30 mouse cellular contexts compared by ENCODE assay signal in the genomic region with DNA sequence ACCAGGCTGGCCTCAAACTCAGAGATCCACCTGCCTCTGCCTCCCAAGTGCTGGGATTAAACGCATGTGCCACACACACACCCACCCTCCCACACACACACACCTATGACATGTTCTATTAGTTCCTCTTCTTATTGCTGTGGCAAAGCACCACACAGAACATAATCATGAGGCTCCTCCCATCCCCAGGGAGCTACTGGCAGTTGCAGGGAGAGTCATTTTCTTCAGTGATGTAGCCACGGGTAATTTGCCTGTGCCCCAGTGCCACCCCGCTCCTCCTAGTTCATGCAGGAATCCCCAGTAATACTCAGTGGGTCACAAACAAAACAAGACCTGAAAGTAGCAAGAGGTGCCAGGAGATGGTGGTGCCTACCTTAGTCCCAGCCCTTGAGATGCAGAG. TPM values are rescaled to one million over a fixed set of nuclear protein-coding genes. Genes with fewer than 3 reads are reported as not detected.
DNase-seq lines count a peak whose midpoint lies in the region; ATAC-seq and TF ChIP-seq lines count a peak whose summit lies in the region.
"Had no signal": no experiment of that assay in that cellular context is flagged by ENCODE, and none has a peak within 500 bp of the region (broad histone marks: within the 10 kb centered on the region; RNA-seq: fewer than 3 reads in every experiment).

No protein-coding gene starts in this region.

- DNase-seq in heart, adult 11 months: peak; percentile 77
- no peak for DNase-seq in heart, adult 2 months
- DNase-seq in spleen, postnatal 36 days (ENCODE audit: low spot score in 2 of 2): peak; percentile 45 to 47
- no peak for DNase-seq in spleen, adult 18-20 months
- peak; percentile 56 for DNase-seq in CH12.LX (ENCODE audit: extremely low read depth)
- peak; percentile 60 for DNase-seq in splenic B cell, adult 2 months (ENCODE audit: low read depth, low spot score)
- DNase-seq in stomach, postnatal 0 days (ENCODE audit: low spot score): no peak
- DNase-seq: adrenal gland, adult 2 months; adrenal gland, postnatal 10 days; adrenal gland, postnatal 25 days; cerebellum, adult 11 months; cerebellum, adult 2 months; cerebellum, adult 9-10 months; cerebellum, postnatal 10 days; cerebellum, postnatal 25 days; forebrain, postnatal 0 days had no signal

- H3K9me3 ChIP-seq in CH12.LX (replicated peaks; ENCODE audit: low read length): peaks cover 28% of the 10 kb centered on the region
- H3K9me3 ChIP-seq in stomach, postnatal 0 days (ENCODE audit: control insufficient read depth, low read length): no peaks in the 10 kb centered on the region
- H3K9me3 ChIP-seq: embryonic facial prominence, embryonic 10.5 days; embryonic facial prominence, embryonic 12.5 days; forebrain, embryonic 13.5 days; forebrain, embryonic 15.5 days had no signal

- ATAC-seq in stomach, postnatal 0 days (ENCODE audit: low FRiP score, low TSS enrichment): no peak
- no peak for ATAC-seq in megakaryocyte-erythroid progenitor cell, adult 5-6 weeks (replicated peaks; ENCODE audit: low FRiP score, low TSS enrichment, poor library complexity, severe bottlenecking)
- ATAC-seq: activated CD4-positive, CD25-positive, alpha-beta regulatory T cell, adult 4 months; CD4-positive, CD25-positive, alpha-beta regulatory T cell, adult 4 months; forebrain, embryonic 13.5 days; forebrain, embryonic 15.5 days; forebrain, postnatal 0 days; Patski had no signal

- no peaks in the 10 kb centered on the region for H3K27me3 ChIP-seq in heart, adult 2 months (ENCODE audit: control insufficient read depth, insufficient read depth, low read length)
- peaks cover 19% of the 10 kb centered on the region for H3K27me3 ChIP-seq in CH12.LX (replicated peaks)
- no peaks in the 10 kb centered on the region for H3K27me3 ChIP-seq in splenic B cell, adult 2 months (ENCODE audit: control insufficient read depth, insufficient read depth, low read length, poor library complexity, severe bottlenecking)
- no peaks in the 10 kb centered on the region for H3K27me3 ChIP-seq in stomach, postnatal 0 days (ENCODE audit: control insufficient read depth, insufficient read depth, low read length)
- H3K27me3 ChIP-seq: embryonic facial prominence, embryonic 12.5 days; forebrain, embryonic 13.5 days; forebrain, embryonic 15.5 days; Patski had no signal

- H3K4me1 ChIP-seq in heart, adult 2 months (ENCODE audit: control insufficient read depth, insufficient read depth, low read length): no peaks in the 10 kb centered on the region
- H3K4me1 ChIP-seq in CH12.LX (ENCODE audit: control insufficient read depth in 1 of 2, insufficient read depth in 2 of 2): peaks cover 5 to 28% of the 10 kb centered on the region in 2 experiments; a peak in 3 of 4 replicates
- H3K4me1 ChIP-seq in stomach, postnatal 0 days (replicated peaks; ENCODE audit: control insufficient read depth, insufficient read depth): no peaks in the 10 kb centered on the region
- H3K4me1 ChIP-seq: embryonic facial prominence, embryonic 12.5 days had no signal

- intact Hi-C loops in heart, adult 2 months (cut with DNase I): no loop called here

- no peak for TF ChIP-seq RAD21 in CH12.LX (IDR thresholded peaks at IDR 0.05; ENCODE audit: low read depth, low read length)

- in situ Hi-C loops in CH12.LX (cut with MboI; ENCODE audit: low pct_ligation_motif_present, low pct_unique_long_range_greater_than_20kb, low sequenced_read_pairs): no loop called here

- no peak for TF ChIP-seq POLR2A in heart, adult 2 months (IDR thresholded peaks at IDR 0.05; ENCODE audit: insufficient read depth, low read depth, low read length)
- TF ChIP-seq POLR2A in CH12.LX (IDR thresholded peaks at IDR 0.05; ENCODE audit: low read depth, low read length): no peak

- no peak overlapping the region for H3K4me2 ChIP-seq in CH12.LX (ENCODE audit: insufficient read depth, low read depth, poor library complexity, severe bottlenecking)
- H3K4me2 ChIP-seq in stomach, postnatal 0 days (replicated peaks; ENCODE audit: low read depth): no peak overlapping the region
- H3K4me2 ChIP-seq: embryonic facial prominence, embryonic 12.5 days; forebrain, embryonic 13.5 days; forebrain, embryonic 15.5 days had no signal

- H3K27ac ChIP-seq in heart, adult 2 months: no peak overlapping the region
- H3K27ac ChIP-seq in CH12.LX (ENCODE audit: insufficient read depth, low read depth): no peak overlapping the region
- H3K27ac ChIP-seq in stomach, postnatal 0 days (replicated peaks): no peak overlapping the region
- H3K27ac ChIP-seq: embryonic facial prominence, embryonic 10.5 days; embryonic facial prominence, embryonic 12.5 days; forebrain, embryonic 13.5 days; forebrain, embryonic 15.5 days had no signal

- no peak for TF ChIP-seq EP300 in heart, adult 2 months (IDR thresholded peaks at IDR 0.05; ENCODE audit: insufficient read depth, low read depth, low read length)
- TF ChIP-seq EP300 in CH12.LX (IDR thresholded peaks at IDR 0.05; ENCODE audit: low read length): no peak
- no peak for TF ChIP-seq EP300 in stomach, postnatal 0 days (optimal IDR thresholded peaks at IDR 0.05)

- TF ChIP-seq CTCF in heart, adult 2 months (IDR thresholded peaks at IDR 0.05): no peak
- no peak for TF ChIP-seq CTCF in CH12.LX (conservative IDR thresholded peaks at IDR 0.05 in 1 of 2, IDR thresholded peaks at IDR 0.05 in 1 of 2; ENCODE audit: low read depth in 2 of 2, low read length in 2 of 2)
- no peak for TF ChIP-seq CTCF in stomach, postnatal 0 days (IDR thresholded peaks at IDR 0.05; ENCODE audit: low read depth)

- WGBS in heart, adult 2 months: 83% methylated on average over 3 of the region's 3 CpGs
- WGBS in stomach, postnatal 0 days: 87% methylated on average over 3 of the region's 3 CpGs

- no peak overlapping the region for H3K9ac ChIP-seq in heart, adult 2 months (ENCODE audit: low read depth, low read length)
- no peak overlapping the region for H3K9ac ChIP-seq in CH12.LX (ENCODE audit: insufficient read depth, low read depth)
- H3K9ac ChIP-seq in stomach, postnatal 0 days (ENCODE audit: low read length): no peak overlapping the region
- H3K9ac ChIP-seq: embryonic facial prominence, embryonic 12.5 days; forebrain, embryonic 13.5 days; forebrain, embryonic 15.5 days; forebrain, postnatal 0 days had no signal

- no peaks in the 10 kb centered on the region for H3K79me2 ChIP-seq in heart, adult 2 months (replicated peaks; ENCODE audit: control insufficient read depth, insufficient read depth, low read length)
- H3K79me2 ChIP-seq in CH12.LX (replicated peaks; ENCODE audit: control insufficient read depth, extremely low read depth, insufficient read depth, poor library complexity, severe bottlenecking): no peaks in the 10 kb centered on the region

- no peak overlapping the region for H3K4me3 ChIP-seq in heart, adult 2 months
- H3K4me3 ChIP-seq in CH12.LX (replicated peaks in 1 of 3; ENCODE audit: low read depth in 2 of 3, low read length in 2 of 3, poor library complexity in 1 of 3): no peak overlapping the region
- H3K4me3 ChIP-seq in stomach, postnatal 0 days (ENCODE audit: low read depth, low read length): no peak overlapping the region
- H3K4me3 ChIP-seq: embryonic facial prominence, embryonic 10.5 days; embryonic facial prominence, embryonic 12.5 days; forebrain, embryonic 13.5 days; forebrain, embryonic 15.5 days had no signal

- no peaks in the 10 kb centered on the region for H3K36me3 ChIP-seq in heart, adult 2 months (ENCODE audit: control insufficient read depth, insufficient read depth, low read length)
- H3K36me3 ChIP-seq in CH12.LX (replicated peaks in 1 of 2; ENCODE audit: control insufficient read depth in 1 of 2, insufficient read depth in 1 of 2, low read length in 1 of 2): no peaks in the 10 kb centered on the region
- no peaks in the 10 kb centered on the region for H3K36me3 ChIP-seq in splenic B cell, adult 2 months (ENCODE audit: control insufficient read depth, insufficient read depth, low read length, poor library complexity, severe bottlenecking)
- no peaks in the 10 kb centered on the region for H3K36me3 ChIP-seq in stomach, postnatal 0 days (ENCODE audit: control insufficient read depth, insufficient read depth, low read length)
- H3K36me3 ChIP-seq: forebrain, embryonic 15.5 days had no signal

- dilution Hi-C loops in CH12.LX (cut with MboI; ENCODE audit: extremely low pct_ligation_motif_present, extremely low pct_unique_long_range_greater_than_20kb, low sequenced_read_pairs): no loop called here

RNA-seq across cellular contexts. Expression of gene Mettl27, which starts 2.5 kb away (rescaled TPM):
- 1 to 10 TPM; 4.1 to 6.7 TPM for total RNA-seq in heart, adult 2 months (2021)
- 2.8 TPM in 2 replicates for polyA plus RNA-seq in heart, adult 2 months (2012; rRNA removed)
- total RNA-seq in CH12.LX (2012; rRNA removed) (1.7 and 1.9 TPM in 2 replicates), CH12.LX (2014; rRNA removed) (0.93 and 1.3 TPM in 2 replicates)
- polyA plus RNA-seq in CH12.LX (2012; ENCODE audit: insufficient read length, low read depth): 0.30 and 0.73 TPM in 2 replicates
- 9.4 and 10.2 TPM in 2 replicates for polyA plus RNA-seq in stomach, postnatal 0 days (2015; fragmentation: Nextera tagmentation; extraction: Ambion mirVana)
- total RNA-seq in megakaryocyte-erythroid progenitor cell, adult 5-6 weeks (2014; fragmentation: Nextera tagmentation): 9.9 and 12.8 TPM in 2 replicates
- total RNA-seq in megakaryocyte-erythroid progenitor cell, adult 5-6 weeks (2017): 6.5 and 18.5 TPM in 2 replicates

RNA-seq across cellular contexts. Expression of gene Cldn4, which starts 12.1 kb away (rescaled TPM):
- not detected for total RNA-seq in heart, adult 2 months (2021)
- polyA plus RNA-seq in heart, adult 2 months (2012; rRNA removed): 0.68 TPM in 1 of 2 replicates, not detected in the other
- total RNA-seq in CH12.LX (2012; rRNA removed): 0.08 TPM in 1 of 2 replicates, not detected in the other
- 0.16 and 0.51 TPM in 2 replicates for total RNA-seq in CH12.LX (2014; rRNA removed)
- polyA plus RNA-seq in CH12.LX (2012; ENCODE audit: insufficient read length, low read depth): 0.17 and 0.31 TPM in 2 replicates
- 43.8 and 51.6 TPM in 2 replicates for polyA plus RNA-seq in stomach, postnatal 0 days (2015; fragmentation: Nextera tagmentation; extraction: Ambion mirVana)
- total RNA-seq in megakaryocyte-erythroid progenitor cell, adult 5-6 weeks (2014; fragmentation: Nextera tagmentation): not detected in 2 replicates
- total RNA-seq in megakaryocyte-erythroid progenitor cell, adult 5-6 weeks (2017): not detected in 2 replicates
- total RNA-seq: adrenal gland, adult 2 months; adrenal gland, postnatal 25 days; forebrain, postnatal 0 days had no signal
- polyA plus RNA-seq: activated CD4-positive, CD25-positive, alpha-beta regulatory T cell, adult 4 months; adrenal gland, adult 2 months; forebrain, embryonic 13.5 days; forebrain, embryonic 15.5 days; forebrain, postnatal 0 days had no signal

RNA-seq across cellular contexts. Expression of gene Cldn13, which starts 19.3 kb away (rescaled TPM):
- not detected for total RNA-seq in heart, adult 2 months (2021)
- polyA plus RNA-seq in heart, adult 2 months (2012; rRNA removed): 0.10 TPM in 1 of 2 replicates, not detected in the other
- total RNA-seq in CH12.LX (2012; rRNA removed) (not detected in 2 replicates), CH12.LX (2014; rRNA removed) (not detected in 2 replicates)
- polyA plus RNA-seq in CH12.LX (2012; ENCODE audit: insufficient read length, low read depth): not detected in 2 replicates
- polyA plus RNA-seq in stomach, postnatal 0 days (2015; fragmentation: Nextera tagmentation; extraction: Ambion mirVana): 0.24 and 0.29 TPM in 2 replicates
- total RNA-seq in megakaryocyte-erythroid progenitor cell, adult 5-6 weeks (2014; fragmentation: Nextera tagmentation): 177 and 197 TPM in 2 replicates
- total RNA-seq in megakaryocyte-erythroid progenitor cell, adult 5-6 weeks (2017): 55.6 and 123 TPM in 2 replicates
- total RNA-seq: adrenal gland, adult 2 months; adrenal gland, postnatal 25 days; ES-E14; forebrain, postnatal 0 days had no signal
- polyA plus RNA-seq: adrenal gland, adult 2 months; CD4-positive, CD25-positive, alpha-beta regulatory T cell, adult 4 months; cerebellum, adult 2 months; cortical plate, adult 2 months; forebrain, embryonic 13.5 days; forebrain, embryonic 15.5 days; forebrain, postnatal 0 days; Patski had no signal

RNA-seq across cellular contexts. Expression of gene Tmem270, which starts 28.1 kb away (rescaled TPM):
- total RNA-seq in heart, adult 2 months (2021): not detected
- polyA plus RNA-seq in heart, adult 2 months (2012; rRNA removed): not detected in 2 replicates
- total RNA-seq in CH12.LX (2012; rRNA removed) (not detected in 2 replicates), CH12.LX (2014; rRNA removed) (not detected in 2 replicates)
- polyA plus RNA-seq in CH12.LX (2012; ENCODE audit: insufficient read length, low read depth): not detected in 2 replicates
- polyA plus RNA-seq in stomach, postnatal 0 days (2015; fragmentation: Nextera tagmentation; extraction: Ambion mirVana): not detected in 2 replicates
- not detected in 2 replicates for total RNA-seq in megakaryocyte-erythroid progenitor cell, adult 5-6 weeks (2014; fragmentation: Nextera tagmentation)
- total RNA-seq in megakaryocyte-erythroid progenitor cell, adult 5-6 weeks (2017): not detected in 2 replicates
- total RNA-seq: adrenal gland, adult 2 months; adrenal gland, postnatal 10 days; adrenal gland, postnatal 25 days; adrenal gland, postnatal 4 days; ES-E14; forebrain, postnatal 0 days had no signal
- polyA plus RNA-seq: activated CD4-positive, CD25-positive, alpha-beta regulatory T cell, adult 4 months; adrenal gland, adult 2 months; brain, embryonic 14.5 days; CD4-positive, CD25-positive, alpha-beta regulatory T cell, adult 4 months; cerebellum, adult 2 months; cortical plate, adult 2 months; embryonic facial prominence, embryonic 10.5 days; embryonic facial prominence, embryonic 12.5 days; embryonic facial prominence, embryonic 14.5 days; forebrain, embryonic 11.5 days; forebrain, embryonic 13.5 days; forebrain, embryonic 15.5 days; forebrain, postnatal 0 days; Patski had no signal

RNA-seq across cellular contexts. Expression of gene Cldn3, which starts 51.3 kb away (rescaled TPM):
- under 1 TPM in 1 of 2 experiments, not detected in 1; 0.26 TPM for total RNA-seq in heart, adult 2 months (2021)
- 0.12 and 6.8 TPM in 2 replicates for polyA plus RNA-seq in heart, adult 2 months (2012; rRNA removed)
- total RNA-seq in CH12.LX (2012; rRNA removed) (not detected in 2 replicates), CH12.LX (2014; rRNA removed) (not detected in 2 replicates)
- polyA plus RNA-seq in CH12.LX (2012; ENCODE audit: insufficient read length, low read depth): not detected in 2 replicates
- polyA plus RNA-seq in stomach, postnatal 0 days (2015; fragmentation: Nextera tagmentation; extraction: Ambion mirVana): 15.4 and 16.2 TPM in 2 replicates
- not detected in 2 replicates for total RNA-seq in megakaryocyte-erythroid progenitor cell, adult 5-6 weeks (2014; fragmentation: Nextera tagmentation)
- total RNA-seq in megakaryocyte-erythroid progenitor cell, adult 5-6 weeks (2017): not detected in 2 replicates
- polyA plus RNA-seq: activated CD4-positive, CD25-positive, alpha-beta regulatory T cell, adult 4 months; CD4-positive, CD25-positive, alpha-beta regulatory T cell, adult 4 months; Patski had no signal

Comparison
In these comparisons a context has a peak if more than half of its experiments do, and no peak if none do; other contexts are left out.
1. DNase-seq: peak in heart, adult 11 months (single experiment), spleen, postnatal 36 days (2 of 2), CH12.LX (single experiment) and splenic B cell, adult 2 months (single experiment); none in heart, adult 2 months (0 of 2), spleen, adult 18-20 months (0 of 2) and stomach, postnatal 0 days (single experiment).
2. RNA of gene Cldn13, which starts 19.3 kb away (total RNA-seq): 55.6 to 197 TPM in megakaryocyte-erythroid progenitor cell, adult 5-6 weeks; not detected in heart, adult 2 months and not detected in CH12.LX; every median in the first group is over 10 times any median in the second.